Mouse (Mus musculus) myocyte (in vitro differentiated cells): Measurements from ENCODE around the gene Slc35g2.

ENCODE experiments used
- MAX ChIP-seq: IDR thresholded peaks from one replicate; pipeline ENCODE4 v1.6.1; 2011; ENCODE audit warnings: low read depth, mild to moderate bottlenecking, control low read depth
- MYOG ChIP-seq, 3 experiments: IDR thresholded peaks; one replicate each; pipeline ENCODE4 v1.6.1; 2011; ENCODE audit warnings: control low read depth in 2 of 3, low read depth in 2 of 3, mild to moderate bottlenecking in 2 of 3; ENCODE audit not compliant: insufficient read length in 2 of 3, control insufficient read depth in 1 of 3, insufficient read depth in 1 of 3

DNA sequence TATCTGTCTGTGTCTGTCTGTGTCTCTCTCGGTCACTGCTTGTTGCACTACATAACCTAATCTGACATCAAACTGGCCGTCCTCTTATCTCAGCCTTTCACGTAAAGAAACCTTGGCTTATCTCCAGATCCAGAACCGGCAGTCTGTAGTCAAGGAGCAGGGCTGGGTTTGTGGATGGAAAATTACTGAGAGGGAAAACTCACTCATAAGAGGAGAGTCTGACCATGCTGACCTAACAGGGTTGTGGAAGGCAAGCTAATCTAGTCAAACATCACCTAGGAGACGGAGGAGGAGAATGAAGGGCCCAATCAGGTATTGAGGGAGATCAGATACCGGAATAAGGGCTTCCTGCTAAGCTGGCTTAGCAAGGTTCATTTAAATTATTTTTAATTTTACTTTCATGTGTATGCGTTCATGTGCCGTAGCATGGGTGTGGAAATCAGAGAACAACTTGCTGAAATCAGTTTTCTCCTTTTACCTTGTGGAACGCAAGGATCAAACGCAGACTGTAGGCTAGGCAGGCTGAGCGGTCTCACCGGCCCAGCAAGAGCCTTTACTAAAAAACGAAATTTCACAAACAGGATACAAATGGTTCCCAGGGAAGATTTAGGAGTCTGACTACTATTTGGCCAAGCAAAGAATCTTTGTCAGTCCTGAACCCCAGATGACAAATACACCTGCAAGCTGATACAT is 12.1 kb upstream of the Slc35g2 start:
- TF ChIP-seq MAX (no peak), MYOG (IDR thresholded peaks at IDR 0.05; ENCODE audit: control insufficient read depth in 1 of 3, insufficient read depth in 1 of 3, insufficient read length in 2 of 3, low read depth in 2 of 3) (no peak)
